Mouse (Mus musculus): Measurements from ENCODE around the gene Cdca8.

GRCm38 (mm10) chr4:124905971-124906822 lies 32.9 kb downstream of the Cdca8 start:
- TF ChIP-seq CTCF (IDR thresholded peaks at IDR 0.05; ENCODE audit: low read depth) (no peak), EP300 (optimal IDR thresholded peaks at IDR 0.05) (no peak)

Measured in stomach, postnatal 0 days (tissue).